23 mouse cellular contexts compared by ENCODE assay signal in the genomic region with DNA sequence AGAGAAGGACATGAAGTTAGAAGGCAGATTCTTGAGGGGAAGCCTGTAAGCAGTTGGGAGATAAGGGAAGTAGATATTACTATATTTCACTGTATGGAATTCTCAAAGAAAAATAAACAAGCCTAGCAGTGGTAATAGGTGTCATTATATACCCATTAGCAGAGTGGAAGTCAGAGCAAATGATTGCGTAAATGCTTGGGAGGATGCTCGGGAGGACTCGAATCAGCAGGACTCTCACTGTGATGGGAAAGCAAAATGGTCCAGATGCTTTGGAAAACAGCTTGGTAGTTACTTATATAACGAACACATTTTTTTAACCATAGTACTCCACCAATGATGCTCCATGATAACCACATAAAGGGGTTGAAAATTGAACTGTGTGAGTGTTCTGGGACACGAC.
DNase-seq lines count a peak whose midpoint lies in the region; ATAC-seq and TF ChIP-seq lines count a peak whose summit lies in the region.
"Had no signal": no experiment of that assay in that cellular context is flagged by ENCODE, and none has a peak within 500 bp of the region (broad histone marks: within the 10 kb centered on the region; RNA-seq: fewer than 3 reads in every experiment).

No protein-coding gene starts in this region.

- H3K79me3 ChIP-seq in C2C12 (ENCODE audit: low read depth), result no peaks in the 10 kb centered on the region

- ATAC-seq in lung, embryonic 14.5 days (ENCODE audit: insufficient read depth), result peak; percentile 21; the same call in 1 of the 2 replicates
- ATAC-seq in stomach, postnatal 0 days (ENCODE audit: low FRiP score, low TSS enrichment), result no peak
- ATAC-seq: forebrain, embryonic 13.5 days; forebrain, embryonic 15.5 days; forebrain, postnatal 0 days had no signal

- TF ChIP-seq EP300 in stomach, postnatal 0 days (optimal IDR thresholded peaks at IDR 0.05), result no peak

- no peaks in the 10 kb centered on the region for H3K4me1 ChIP-seq in lung, embryonic 14.5 days (ENCODE audit: insufficient read depth)
- H3K4me1 ChIP-seq in stomach, postnatal 0 days (replicated peaks; ENCODE audit: control insufficient read depth, insufficient read depth), result no peaks in the 10 kb centered on the region

- H3ac ChIP-seq in C2C12 (ENCODE audit: control insufficient read depth, insufficient read length, low read depth), result no peak overlapping the region
- no peak overlapping the region for H3ac ChIP-seq in myocyte (ENCODE audit: control insufficient read depth, insufficient read length)

- no peak overlapping the region for H3K9ac ChIP-seq in lung, embryonic 14.5 days
- H3K9ac ChIP-seq in stomach, postnatal 0 days (ENCODE audit: low read length), result no peak overlapping the region
- H3K9ac ChIP-seq: embryonic facial prominence, embryonic 12.5 days; forebrain, embryonic 13.5 days; forebrain, embryonic 15.5 days; forebrain, postnatal 0 days had no signal

- H3K9me3 ChIP-seq in lung, embryonic 14.5 days (ENCODE audit: low read depth, low read length), result no peaks in the 10 kb centered on the region
- no peaks in the 10 kb centered on the region for H3K9me3 ChIP-seq in stomach, postnatal 0 days (ENCODE audit: control insufficient read depth, low read length)
- H3K9me3 ChIP-seq: embryonic facial prominence, embryonic 10.5 days; embryonic facial prominence, embryonic 12.5 days; forebrain, embryonic 13.5 days; forebrain, embryonic 15.5 days; G1E had no signal

- H3K36me3 ChIP-seq in lung, embryonic 14.5 days (ENCODE audit: insufficient read depth), result no peaks in the 10 kb centered on the region
- H3K36me3 ChIP-seq in C2C12 (ENCODE audit: control insufficient read depth, insufficient read depth) (no peaks in the 10 kb centered on the region), myocyte (ENCODE audit: control insufficient read depth, insufficient read depth) (no peaks in the 10 kb centered on the region)
- H3K36me3 ChIP-seq in stomach, postnatal 0 days (ENCODE audit: control insufficient read depth, insufficient read depth, low read length), result no peaks in the 10 kb centered on the region
- H3K36me3 ChIP-seq: embryonic facial prominence, embryonic 10.5 days; embryonic facial prominence, embryonic 12.5 days; forebrain, embryonic 15.5 days; G1E had no signal

- H3K4me3 ChIP-seq in lung, embryonic 14.5 days (ENCODE audit: low read depth, low read length), result no peak overlapping the region
- no peak overlapping the region for H3K4me3 ChIP-seq in C2C12 (ENCODE audit: insufficient read depth, poor library complexity, severe bottlenecking)
- no peak overlapping the region for H3K4me3 ChIP-seq in myocyte
- no peak overlapping the region for H3K4me3 ChIP-seq in stomach, postnatal 0 days (ENCODE audit: low read depth, low read length)
- H3K4me3 ChIP-seq: embryonic facial prominence, embryonic 10.5 days; embryonic facial prominence, embryonic 12.5 days; forebrain, embryonic 13.5 days; forebrain, embryonic 15.5 days had no signal

- no peaks in the 10 kb centered on the region for H3K79me2 ChIP-seq in C2C12 (ENCODE audit: control insufficient read depth, insufficient read depth)
- no peaks in the 10 kb centered on the region for H3K79me2 ChIP-seq in myocyte (ENCODE audit: control insufficient read depth, insufficient read depth)

- H3K27me3 ChIP-seq in lung, embryonic 14.5 days (ENCODE audit: insufficient read depth, low read length), result no peaks in the 10 kb centered on the region
- no peaks in the 10 kb centered on the region for H3K27me3 ChIP-seq in C2C12 (ENCODE audit: control insufficient read depth, insufficient read depth, insufficient read length)
- no peaks in the 10 kb centered on the region for H3K27me3 ChIP-seq in myocyte (ENCODE audit: control insufficient read depth, insufficient read depth, insufficient read length)
- no peaks in the 10 kb centered on the region for H3K27me3 ChIP-seq in stomach, postnatal 0 days (ENCODE audit: control insufficient read depth, insufficient read depth, low read length)
- H3K27me3 ChIP-seq: CH12.LX; embryonic facial prominence, embryonic 12.5 days; forebrain, embryonic 13.5 days; forebrain, embryonic 15.5 days had no signal

- H3K27ac ChIP-seq in lung, embryonic 14.5 days (ENCODE audit: low read depth), result no peak overlapping the region
- H3K27ac ChIP-seq in stomach, postnatal 0 days (replicated peaks), result no peak overlapping the region
- H3K27ac ChIP-seq: embryonic facial prominence, embryonic 10.5 days; embryonic facial prominence, embryonic 12.5 days; forebrain, embryonic 13.5 days; forebrain, embryonic 15.5 days had no signal

- peak; percentile 30 for DNase-seq in lung, embryonic 14.5 days
- DNase-seq in lung, postnatal 14 days, result no peak
- DNase-seq in brain, adult 2 months (ENCODE audit: low read depth, low spot score), result peak; percentile 10
- no peak for DNase-seq in heart, postnatal 25 days (ENCODE audit: low spot score)
- no peak for DNase-seq in stomach, postnatal 0 days (ENCODE audit: low spot score)
- DNase-seq in cerebellum, adult 11 months, result no peak
- DNase-seq: adrenal gland, adult 2 months; adrenal gland, postnatal 10 days; adrenal gland, postnatal 36 days; B cell, adult 2 months; cerebellum, adult 18-20 months; cerebellum, adult 8-10 months; cerebellum, adult 9-11 months; cerebellum, postnatal 14 days; forebrain, postnatal 0 days had no signal

- intact Hi-C loops in heart, postnatal 25 days (cut with DNase I), result no loop called here

- TF ChIP-seq POLR2A in myocyte (IDR thresholded peaks at IDR 0.05; ENCODE audit: insufficient read length, low read depth), result no peak

- no peak overlapping the region for H3K4me2 ChIP-seq in lung, embryonic 14.5 days
- no peak overlapping the region for H3K4me2 ChIP-seq in myocyte (ENCODE audit: low read depth)
- H3K4me2 ChIP-seq in stomach, postnatal 0 days (replicated peaks; ENCODE audit: low read depth), result no peak overlapping the region
- H3K4me2 ChIP-seq: embryonic facial prominence, embryonic 12.5 days; forebrain, embryonic 13.5 days; forebrain, embryonic 15.5 days had no signal

- 37% methylated on average over 5 of the region's 5 CpGs for WGBS in lung, embryonic 14.5 days
- WGBS in stomach, postnatal 0 days, result 81% methylated on average over 5 of the region's 5 CpGs

- no peak for TF ChIP-seq CTCF in lung, embryonic 14.5 days (IDR thresholded peaks at IDR 0.05; ENCODE audit: low read depth)
- TF ChIP-seq CTCF in C2C12 (IDR thresholded peaks at IDR 0.05; ENCODE audit: control insufficient read depth, insufficient read depth, insufficient read length), result no peak
- no peak for TF ChIP-seq CTCF in stomach, postnatal 0 days (IDR thresholded peaks at IDR 0.05; ENCODE audit: low read depth)

TF ChIP-seq in C2C12, 6 proteins besides CTCF, POLR2A, EP300 and RAD21:
- no peak for TF ChIP-seq MAX (IDR thresholded peaks at IDR 0.05)
- TF ChIP-seq CEBPB (IDR thresholded peaks at IDR 0.05; ENCODE audit: low read depth), result peak; percentile 61
TF ChIP-seq in C2C12: peak in this region for 1.

TF ChIP-seq in myocyte, 11 proteins besides CTCF, POLR2A, EP300 and RAD21:
- peak; percentile 52; the same call in 1 of the 2 replicates for TF ChIP-seq CEBPB (IDR thresholded peaks at IDR 0.05; ENCODE audit: insufficient read depth, poor library complexity, severe bottlenecking)
- no peak for TF ChIP-seq POLR2AphosphoS2 (IDR thresholded peaks at IDR 0.05; ENCODE audit: insufficient read length, low read depth)
- no peak for TF ChIP-seq TCF3 (IDR thresholded peaks at IDR 0.05; ENCODE audit: insufficient read length, low read depth)

Comparison
In these comparisons a context has a peak if more than half of its experiments do, and no peak if none do; other contexts are left out.
1. DNase-seq: peak in lung, embryonic 14.5 days (single experiment) and brain, adult 2 months (single experiment); none in lung, postnatal 14 days (single experiment), heart, postnatal 25 days (single experiment), stomach, postnatal 0 days (single experiment) and cerebellum, adult 11 months (single experiment).